Mouse (Mus musculus): ENCODE data around the gene Cdh20. TPM values are rescaled to one million over a fixed set of nuclear protein-coding genes. Genes with fewer than 3 reads are reported as not detected.

The Cdh20 gene
- polyA plus RNA-seq, 1 experiment from 2014 or later = 0.17 TPM

GRCm38 (mm10) chr1:104994612-104994986, 226.3 kb downstream of the Cdh20 start:
- no peak for ATAC-seq (replicated peaks; ENCODE audit: insufficient number of reproducible peaks, low FRiP score, low TSS enrichment, low read depth)
- WGBS = 78% methylated on average over 3 of the region's 3 CpGs
- no peak overlapping the region for H3K4me3 ChIP-seq (ENCODE audit: low read depth, low read length)
- no peak for DNase-seq (ENCODE audit: low spot score)
- no peak overlapping the region for H3K9ac ChIP-seq (replicated peaks; ENCODE audit: low read length)
- no peaks in the 10 kb centered on the region for H3K27me3 ChIP-seq (ENCODE audit: control insufficient read depth, insufficient read depth, low read length)
- H3K4me2 ChIP-seq (ENCODE audit: low read depth, low read length) = no peak overlapping the region
- no peaks in the 10 kb centered on the region for H3K9me3 ChIP-seq (replicated peaks; ENCODE audit: control insufficient read depth, low read length)
- no peaks in the 10 kb centered on the region for H3K36me3 ChIP-seq (replicated peaks; ENCODE audit: control insufficient read depth, insufficient read depth, low read depth, low read length)
- no peaks in the 10 kb centered on the region for H3K4me1 ChIP-seq (ENCODE audit: control insufficient read depth, insufficient read depth, low read length)
- no peak overlapping the region for H3K27ac ChIP-seq (replicated peaks; ENCODE audit: low read depth, low read length)

- no peak overlapping the region for H3K27ac ChIP-seq (replicated peaks; ENCODE audit: low read depth, low read length)
- H3K9ac ChIP-seq (replicated peaks; ENCODE audit: low read length) = no peak overlapping the region
- DNase-seq (ENCODE audit: low spot score) = no peak
- no peaks in the 10 kb centered on the region for H3K27me3 ChIP-seq (ENCODE audit: control insufficient read depth, insufficient read depth, low read length)
- 63% methylated on average over 2 of the region's 2 CpGs for WGBS
- H3K4me2 ChIP-seq (ENCODE audit: low read depth, low read length) = no peak overlapping the region
- H3K4me3 ChIP-seq (ENCODE audit: low read depth, low read length) = no peak overlapping the region
- no peaks in the 10 kb centered on the region for H3K4me1 ChIP-seq (ENCODE audit: control insufficient read depth, insufficient read depth, low read length)
- H3K9me3 ChIP-seq (replicated peaks; ENCODE audit: control insufficient read depth, low read length) = no peaks in the 10 kb centered on the region
- no peak for ATAC-seq (replicated peaks; ENCODE audit: insufficient number of reproducible peaks, low FRiP score, low TSS enrichment, low read depth)
- no peaks in the 10 kb centered on the region for H3K36me3 ChIP-seq (replicated peaks; ENCODE audit: control insufficient read depth, insufficient read depth, low read depth, low read length)
Observed at GRCm38 (mm10) chr1:104997814-104998213, 229.5 kb downstream of the Cdh20 start.

- Histone ChIP-seq H3K27me3 (ENCODE audit: control insufficient read depth, insufficient read depth, low read length) (no peaks in the 10 kb centered on the region), H3K9me3 (replicated peaks; ENCODE audit: control insufficient read depth, low read length) (no peaks in the 10 kb centered on the region), H3K36me3 (replicated peaks; ENCODE audit: control insufficient read depth, insufficient read depth, low read depth, low read length) (no peaks in the 10 kb centered on the region), H3K9ac (replicated peaks; ENCODE audit: low read length) (no peak overlapping the region), H3K4me2 (ENCODE audit: low read depth, low read length) (no peak overlapping the region), H3K4me3 (ENCODE audit: low read depth, low read length) (no peak overlapping the region), H3K4me1 (ENCODE audit: control insufficient read depth, insufficient read depth, low read length) (no peaks in the 10 kb centered on the region), H3K27ac (replicated peaks; ENCODE audit: low read depth, low read length) (no peak overlapping the region)
- DNase-seq (ENCODE audit: low spot score) (no peak), ATAC-seq (replicated peaks; ENCODE audit: insufficient number of reproducible peaks, low FRiP score, low TSS enrichment, low read depth) (no peak)
- 65% methylated on average over 1 of the region's 1 CpGs for WGBS
Observed at GRCm38 (mm10) chr1:105002179-105002578, 233.8 kb downstream of the Cdh20 start.

GRCm38 (mm10) chr1:105003786-105004185, 235.5 kb downstream of the Cdh20 start:
- no peaks in the 10 kb centered on the region for H3K27me3 ChIP-seq (ENCODE audit: control insufficient read depth, insufficient read depth, low read length)
- H3K9ac ChIP-seq (replicated peaks; ENCODE audit: low read length) = no peak overlapping the region
- no peaks in the 10 kb centered on the region for H3K36me3 ChIP-seq (replicated peaks; ENCODE audit: control insufficient read depth, insufficient read depth, low read depth, low read length)
- H3K9me3 ChIP-seq (replicated peaks; ENCODE audit: control insufficient read depth, low read length) = no peaks in the 10 kb centered on the region
- no peak overlapping the region for H3K27ac ChIP-seq (replicated peaks; ENCODE audit: low read depth, low read length)
- H3K4me3 ChIP-seq (ENCODE audit: low read depth, low read length) = no peak overlapping the region
- no peak overlapping the region for H3K4me2 ChIP-seq (ENCODE audit: low read depth, low read length)
- no peak for ATAC-seq (replicated peaks; ENCODE audit: insufficient number of reproducible peaks, low FRiP score, low TSS enrichment, low read depth)
- no peaks in the 10 kb centered on the region for H3K4me1 ChIP-seq (ENCODE audit: control insufficient read depth, insufficient read depth, low read length)
- no peak for DNase-seq (ENCODE audit: low spot score)
- WGBS = 96% methylated on average over 1 of the region's 1 CpGs

- Histone ChIP-seq H3K27ac (replicated peaks; ENCODE audit: low read depth, low read length) (no peak overlapping the region), H3K4me1 (ENCODE audit: control insufficient read depth, insufficient read depth, low read length) (no peaks in the 10 kb centered on the region)
- WGBS = 15% methylated on average over 2 of the region's 2 CpGs
Observed at GRCm38 (mm10) chr1:105012616-105013015, 244.3 kb downstream of the Cdh20 start.

GRCm38 (mm10) chr1:105013291-105013690, 245.0 kb downstream of the Cdh20 start:
- no peaks in the 10 kb centered on the region for H3K27me3 ChIP-seq (ENCODE audit: control insufficient read depth, insufficient read depth, low read length)
- H3K4me1 ChIP-seq (ENCODE audit: control insufficient read depth, insufficient read depth, low read length) = no peaks in the 10 kb centered on the region
- no CpG with 5 or more reads among the region's 1 CpGs for WGBS
- H3K27ac ChIP-seq (replicated peaks; ENCODE audit: low read depth, low read length) = no peak overlapping the region
- no peak overlapping the region for H3K4me2 ChIP-seq (ENCODE audit: low read depth, low read length)
- no peak overlapping the region for H3K4me3 ChIP-seq (ENCODE audit: low read depth, low read length)
- no peaks in the 10 kb centered on the region for H3K36me3 ChIP-seq (replicated peaks; ENCODE audit: control insufficient read depth, insufficient read depth, low read depth, low read length)
- ATAC-seq (replicated peaks; ENCODE audit: insufficient number of reproducible peaks, low FRiP score, low TSS enrichment, low read depth) (no peak), DNase-seq (ENCODE audit: low spot score) (no peak)
- no peaks in the 10 kb centered on the region for H3K9me3 ChIP-seq (replicated peaks; ENCODE audit: control insufficient read depth, low read length)
- H3K9ac ChIP-seq (replicated peaks; ENCODE audit: low read length) = no peak overlapping the region

More at GRCm38 (mm10) chr1:105012616-105013015, 244.3 kb downstream of the Cdh20 start:
- Histone ChIP-seq H3K9me3 (replicated peaks; ENCODE audit: control insufficient read depth, low read length) (no peaks in the 10 kb centered on the region), H3K4me3 (ENCODE audit: low read depth, low read length) (no peak overlapping the region), H3K27me3 (ENCODE audit: control insufficient read depth, insufficient read depth, low read length) (no peaks in the 10 kb centered on the region), H3K9ac (replicated peaks; ENCODE audit: low read length) (no peak overlapping the region), H3K4me2 (ENCODE audit: low read depth, low read length) (no peak overlapping the region), H3K36me3 (replicated peaks; ENCODE audit: control insufficient read depth, insufficient read depth, low read depth, low read length) (no peaks in the 10 kb centered on the region)
- ATAC-seq (replicated peaks; ENCODE audit: insufficient number of reproducible peaks, low FRiP score, low TSS enrichment, low read depth) = no peak
- DNase-seq (ENCODE audit: low spot score) = no peak

GRCm38 (mm10) chr1:105041668-105042067, 273.3 kb downstream of the Cdh20 start:
- DNase-seq (ENCODE audit: low spot score) = no peak

More at GRCm38 (mm10) chr1:105041668-105042067, 273.3 kb downstream of the Cdh20 start:
- WGBS = 96% methylated on average over 3 of the region's 3 CpGs
- Histone ChIP-seq H3K9ac (replicated peaks; ENCODE audit: low read length) (no peak overlapping the region), H3K4me3 (ENCODE audit: low read depth, low read length) (no peak overlapping the region), H3K4me1 (ENCODE audit: control insufficient read depth, insufficient read depth, low read length) (no peaks in the 10 kb centered on the region), H3K27me3 (ENCODE audit: control insufficient read depth, insufficient read depth, low read length) (no peaks in the 10 kb centered on the region), H3K27ac (replicated peaks; ENCODE audit: low read depth, low read length) (no peak overlapping the region), H3K9me3 (replicated peaks; ENCODE audit: control insufficient read depth, low read length) (no peaks in the 10 kb centered on the region), H3K4me2 (ENCODE audit: low read depth, low read length) (no peak overlapping the region), H3K36me3 (replicated peaks; ENCODE audit: control insufficient read depth, insufficient read depth, low read depth, low read length) (no peaks in the 10 kb centered on the region)
- ATAC-seq (replicated peaks; ENCODE audit: insufficient number of reproducible peaks, low FRiP score, low TSS enrichment, low read depth) = no peak
